Mouse (Mus musculus) liver (tissue): ENCODE measurements around the gene Pald1.

Experiments used
- DNase-seq: peaks from one replicate; pipeline ENCODE4 v3.0.0-alpha.2; 2020; ENCODE audit warnings: mixed read lengths

Gene Pald1

GRCm38 (mm10) chr10:61324717-61325116 lies 58.6 kb downstream of the Pald1 start:
- DNase-seq, result no peak

GRCm38 (mm10) chr10:61318527-61318926 lies 64.8 kb downstream of the Pald1 start:
- DNase-seq, result no peak

GRCm38 (mm10) chr10:61315324-61315880 lies 67.9 kb downstream of the Pald1 start:
- DNase-seq, result no peak

- DNase-seq, result no peak
Measured at GRCm38 (mm10) chr10:61313750-61314149, 69.6 kb downstream of the Pald1 start.

- peak; percentile 35 for DNase-seq
Measured at GRCm38 (mm10) chr10:61312754-61313153, 70.6 kb downstream of the Pald1 start.

GRCm38 (mm10) chr10:61312159-61312558 lies 71.2 kb downstream of the Pald1 start:
- DNase-seq, result no peak

GRCm38 (mm10) chr10:61308706-61309320 lies 74.5 kb downstream of the Pald1 start:
- no peak for DNase-seq

GRCm38 (mm10) chr10:61305928-61306590 lies 77.3 kb downstream of the Pald1 start:
- no peak for DNase-seq

GRCm38 (mm10) chr10:61304046-61304445 lies 79.3 kb downstream of the Pald1 start:
- no peak for DNase-seq

GRCm38 (mm10) chr10:61300996-61301395 lies 82.3 kb downstream of the Pald1 start:
- DNase-seq, result no peak

- DNase-seq, result no peak
Measured at GRCm38 (mm10) chr10:61297477-61297876, 85.9 kb downstream of the Pald1 start, which contains the start of gene Prf1. Prf1 (plus strand) TSS chr10:61297833.

- no peak for DNase-seq
Measured at GRCm38 (mm10) chr10:61296713-61297445, 86.5 kb downstream of the Pald1 start.

- DNase-seq, result no peak
Measured at GRCm38 (mm10) chr10:61294242-61294641, 89.1 kb downstream of the Pald1 start.

- DNase-seq, result no peak
Measured at GRCm38 (mm10) chr10:61290479-61290878, 92.9 kb downstream of the Pald1 start.

- DNase-seq, result no peak
Measured at GRCm38 (mm10) chr10:61290016-61290415, 93.3 kb downstream of the Pald1 start.

GRCm38 (mm10) chr10:61286246-61286645 lies 97.1 kb downstream of the Pald1 start:
- DNase-seq, result no peak

GRCm38 (mm10) chr10:61285271-61285670 lies 98.1 kb downstream of the Pald1 start:
- DNase-seq, result no peak

- DNase-seq, result no peak
Measured at GRCm38 (mm10) chr10:61284309-61284708, 99.0 kb downstream of the Pald1 start.

- DNase-seq, result no peak
Measured at GRCm38 (mm10) chr10:61281115-61281514, 102.2 kb downstream of the Pald1 start.

GRCm38 (mm10) chr10:61277918-61278674 lies 105.2 kb downstream of the Pald1 start:
- DNase-seq, result peak; percentile 19

- DNase-seq, result no peak
Measured at GRCm38 (mm10) chr10:61277051-61277450, 106.3 kb downstream of the Pald1 start.

- peak; percentile 26 for DNase-seq
Measured at GRCm38 (mm10) chr10:61275669-61276110, 107.6 kb downstream of the Pald1 start.

GRCm38 (mm10) chr10:61274532-61274931 lies 108.8 kb downstream of the Pald1 start:
- no peak for DNase-seq
